Mouse (Mus musculus) megakaryocyte, embryonic 14.5 days (primary cell): ENCODE data around the gene Pptc7.

Experiments
- FLI1 ChIP-seq: IDR thresholded peaks from 2 replicates; pipeline ENCODE4 v1.6.1; 2012; ENCODE audit warnings: low read length, inconsistent platforms, mixed read lengths
- GATA1 ChIP-seq: IDR thresholded peaks from 3 replicates; pipeline ENCODE4 v1.6.1; 2012; ENCODE audit warnings: mixed read lengths, low read length, inconsistent platforms, borderline replicate concordance

- no peak for TF ChIP-seq FLI1
- no peak for TF ChIP-seq GATA1
Measured at GRCm38 (mm10) chr5:122268858-122269604, 15.1 kb upstream of the Pptc7 start.
